Mouse (Mus musculus) brain, embryonic 18.5 days (tissue): ENCODE results near the gene Hist1h3c.
"Not testable (repeated sequence)": the region's sequence is repeated elsewhere in the genome, so short reads cannot be mapped to it uniquely, and the experiment has no call there.

Experiments used
- DNase-seq: peaks from one replicate; pipeline ENCODE4 v3.0.0-alpha.2; 2012; ENCODE audit warnings: low read depth, low spot score

Hist1h3c gene

DNA sequence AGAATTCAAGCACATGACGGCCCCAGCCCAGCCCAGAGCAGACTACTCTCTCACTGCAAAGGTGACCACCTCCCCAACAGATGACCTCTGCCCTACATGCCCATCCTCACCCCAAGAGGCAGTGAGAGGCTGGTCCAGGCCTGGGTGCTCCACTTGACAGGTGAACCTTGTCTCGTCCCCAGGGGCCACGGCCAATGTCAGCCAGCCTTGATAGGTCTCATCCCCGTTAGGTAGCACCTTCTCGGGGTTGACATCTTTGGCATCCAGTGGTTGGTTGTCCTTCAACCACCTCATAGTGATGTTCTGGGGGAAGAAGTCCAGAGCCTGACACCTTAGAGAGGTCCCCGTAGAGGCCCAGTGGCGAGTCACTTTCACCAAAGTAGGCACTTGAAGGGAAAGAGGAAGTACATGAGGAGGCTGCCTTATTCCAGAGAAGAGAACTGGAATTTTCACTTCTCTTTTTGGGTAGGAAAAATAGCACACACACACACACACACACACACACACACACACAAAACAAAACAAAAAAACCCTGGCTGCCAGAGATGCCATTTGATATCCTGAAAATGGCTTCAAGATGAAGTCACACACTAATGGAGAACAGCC lies 39.5 kb downstream of the Hist1h3c start:
- DNase-seq, result no peak

- not testable (repeated sequence) for DNase-seq
Measured at GRCm38 (mm10) chr13:23702801-23703200, 42.6 kb downstream of the Hist1h3c start.

- no peak for DNase-seq
Measured at GRCm38 (mm10) chr13:23702220-23702619, 43.2 kb downstream of the Hist1h3c start.

GRCm38 (mm10) chr13:23700786-23701520 lies 44.4 kb downstream of the Hist1h3c start:
- DNase-seq, result no peak

DNA sequence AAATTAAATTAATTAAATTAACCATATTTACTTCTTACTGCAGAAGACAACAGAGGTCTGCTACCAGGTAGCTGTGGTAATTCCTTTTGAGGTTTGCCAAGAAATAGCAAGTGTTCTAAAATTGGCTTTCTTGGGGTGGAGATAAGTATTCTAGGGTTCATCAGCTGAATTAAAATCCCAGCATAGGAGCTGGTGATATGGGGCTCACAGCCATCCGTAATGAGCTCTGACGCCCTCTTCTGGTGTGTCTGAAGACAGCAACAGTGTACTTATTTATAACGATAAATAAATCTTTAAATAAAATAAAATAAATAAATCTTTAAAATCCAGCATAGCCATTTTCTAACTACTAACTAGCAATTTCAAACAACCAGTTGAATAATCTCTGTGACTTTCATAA lies 45.6 kb downstream of the Hist1h3c start:
- no peak for DNase-seq

- DNase-seq, result no peak
Measured at GRCm38 (mm10) chr13:23698996-23699395, 46.4 kb downstream of the Hist1h3c start.

DNA sequence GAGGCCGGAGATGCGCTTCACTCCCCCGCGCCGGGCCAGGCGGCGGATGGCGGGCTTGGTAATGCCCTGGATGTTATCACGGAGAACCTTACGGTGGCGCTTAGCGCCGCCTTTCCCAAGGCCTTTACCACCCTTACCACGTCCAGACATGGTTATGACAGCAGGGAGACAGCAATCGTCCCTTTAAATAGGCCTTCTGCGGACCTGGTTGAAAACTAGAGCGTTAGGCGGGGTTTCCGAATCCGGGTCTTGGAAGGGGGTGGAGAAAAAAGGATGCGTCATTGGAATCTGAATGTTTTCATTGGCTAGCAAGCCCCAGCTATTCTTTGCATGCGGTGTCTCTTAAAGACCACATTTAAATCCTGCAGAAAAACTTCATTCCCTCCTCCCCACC lies 47.1 kb downstream of the Hist1h3c start, which contains the start of gene Hist1h4c:
Hist1h4c (minus strand) TSS at position 155 of the 394 bp plus-strand sequence.
- DNase-seq, result peak; percentile 97

GRCm38 (mm10) chr13:23697491-23698299 lies 47.7 kb downstream of the Hist1h3c start:
- no peak for DNase-seq

GRCm38 (mm10) chr13:23696061-23696474 lies 49.3 kb downstream of the Hist1h3c start:
- no peak for DNase-seq

DNA sequence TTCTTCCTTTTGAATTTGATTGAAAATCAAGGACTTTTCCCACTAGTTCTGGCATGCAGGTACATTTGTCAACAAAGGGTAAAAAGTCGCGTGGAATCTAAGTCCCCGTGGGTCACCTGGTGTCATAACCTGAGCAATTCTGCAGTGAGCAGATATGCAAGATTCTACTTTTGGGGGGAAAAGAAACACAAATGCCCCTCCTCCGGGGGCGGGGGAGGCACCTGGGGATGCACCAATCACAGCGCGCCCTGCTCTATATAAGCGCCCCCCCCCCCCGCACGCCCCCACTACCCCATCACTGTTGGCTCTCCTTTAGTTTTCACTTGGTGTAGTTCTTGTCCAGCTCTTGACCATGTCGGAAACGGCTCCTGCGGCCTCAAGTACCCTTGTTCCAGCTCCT lies 49.9 kb downstream of the Hist1h3c start, which contains the start of gene Hist1h1t:
Hist1h1t (plus strand) TSS at position 301 of the 400 bp plus-strand sequence.
- DNase-seq, result no peak
